Mouse (Mus musculus) embryonic fibroblast, embryonic 13.5 days (primary cell): ENCODE data around the gene Cltrn.

Experiments used
- CTCF ChIP-seq: IDR thresholded peaks from 2 replicates; pipeline ENCODE4 v1.5.1; 2011; ENCODE audit warnings: mild to moderate bottlenecking, control low read depth, low read length, moderate library complexity, borderline replicate concordance; ENCODE audit not compliant: insufficient read depth
- POLR2A ChIP-seq: IDR thresholded peaks from 2 replicates; pipeline ENCODE4 v1.6.1; 2011; ENCODE audit warnings: low read depth, mild to moderate bottlenecking, control low read depth, low read length, moderate library complexity

DNA sequence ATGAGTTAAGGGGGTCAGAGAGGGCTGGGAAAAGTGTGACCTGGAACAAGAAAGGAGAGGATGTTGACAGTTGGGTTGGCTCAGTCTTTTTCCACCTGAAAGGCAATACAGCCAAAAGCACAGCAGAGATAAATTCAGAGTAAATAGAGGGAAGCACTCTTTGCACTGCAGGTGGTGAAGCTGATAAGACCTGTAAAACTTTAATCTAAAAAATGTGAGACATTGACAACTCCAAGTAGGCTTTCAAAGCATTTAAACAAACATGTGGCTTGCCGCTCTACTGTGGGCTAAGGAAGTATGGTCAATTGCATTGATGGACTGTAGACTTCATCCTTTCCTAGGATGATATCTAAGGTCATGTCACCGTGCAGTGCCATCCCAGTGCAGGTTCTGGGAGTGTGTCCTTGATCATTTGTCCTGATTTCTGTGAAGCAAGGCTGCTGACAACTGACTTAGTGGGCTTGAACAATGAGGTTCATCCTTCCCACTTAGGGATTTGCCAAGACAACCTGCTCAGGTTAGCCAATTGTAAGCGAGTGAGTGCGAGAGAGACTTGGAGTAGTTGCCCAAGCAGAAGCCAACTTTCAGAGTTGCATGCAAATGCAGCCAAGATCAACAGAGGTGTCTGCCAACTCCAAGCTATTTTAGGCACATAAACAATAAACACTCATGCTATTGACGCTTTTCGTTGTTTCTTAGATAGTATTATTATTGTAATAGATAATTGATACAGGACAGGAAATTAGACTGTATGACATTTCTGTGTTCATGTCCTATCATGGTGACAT, 57.0 kb downstream of the Cltrn start:
- TF ChIP-seq CTCF (no peak), POLR2A (no peak)
